Mouse (Mus musculus) MEL (cell line): ENCODE measurements around the gene Actn1. TPM values are rescaled to one million over a fixed set of nuclear protein-coding genes. Genes with fewer than 3 reads are reported as not detected.

ENCODE experiments used
- DNase-seq: peaks from one replicate; pipeline ENCODE4 v3.0.0; 2011; ENCODE audit warnings: low read depth, low spot score
- H3K27ac ChIP-seq: 2 replicates; pipeline ENCODE4 v1.5.1; 2012; ENCODE audit warnings: low read depth, mild to moderate bottlenecking, control low read depth, low read length, moderate library complexity; ENCODE audit not compliant: control insufficient read depth
- H3K27me3 ChIP-seq, 2 experiments: fragments of 150-350 bp in 1 of 2; sonication (generic) in 1 of 2; 2 replicates each; pipeline ENCODE4 v1.6.1; 2012; ENCODE audit warnings: low read length in 2 of 2, mild to moderate bottlenecking in 2 of 2, improper control_type of control experiment in 1 of 2, moderate library complexity in 1 of 2; ENCODE audit not compliant: insufficient read depth in 2 of 2, control insufficient read depth in 1 of 2
- H3K36me3 ChIP-seq, 2 experiments: 2 replicates each; pipeline ENCODE4 v1.6.1; 2012 to 2014; ENCODE audit warnings: low read length in 2 of 2, improper control_type of control experiment in 1 of 2, inconsistent platforms in 1 of 2, mild to moderate bottlenecking in 1 of 2; ENCODE audit not compliant: insufficient read depth in 2 of 2, control insufficient read depth in 1 of 2
- H3K4me1 ChIP-seq, 2 experiments: fragments of 150-350 bp in 1 of 2; sonication (generic) in 1 of 2; 2 replicates each; pipeline ENCODE4 v1.6.1; 2012; ENCODE audit warnings: low read length in 2 of 2, improper control_type of control experiment in 1 of 2, mild to moderate bottlenecking in 1 of 2; ENCODE audit not compliant: insufficient read depth in 2 of 2, control insufficient read depth in 1 of 2
- H3K4me3 ChIP-seq, 2 experiments: fragments of 150-350 bp in 1 of 2; sonication (generic) in 1 of 2; 2 replicates each; pipeline ENCODE4 v1.5.1; 2012; ENCODE audit warnings: low read depth in 2 of 2, low read length in 2 of 2, mild to moderate bottlenecking in 2 of 2, moderate library complexity in 2 of 2, control low read depth in 1 of 2, improper control_type of control experiment in 1 of 2; ENCODE audit not compliant: control insufficient read depth in 1 of 2, insufficient read depth in 1 of 2
- H3K79me2 ChIP-seq: 2 replicates; pipeline ENCODE4 v1.6.1; 2012; ENCODE audit warnings: mild to moderate bottlenecking, low read length, moderate library complexity; ENCODE audit not compliant: control insufficient read depth, poor library complexity, insufficient read depth
- H3K9ac ChIP-seq: 2 replicates; pipeline ENCODE4 v1.6.1; 2012; ENCODE audit warnings: low read depth, mild to moderate bottlenecking, control low read depth, low read length, moderate library complexity; ENCODE audit not compliant: control insufficient read depth, poor library complexity, severe bottlenecking
- H3K9me3 ChIP-seq: fragments of 150-350 bp; sonication (generic); replicated peaks from 2 replicates; pipeline ENCODE4 v1.6.1; 2012; ENCODE audit warnings: mild to moderate bottlenecking, low read length, improper control_type of control experiment, moderate library complexity; ENCODE audit not compliant: insufficient read depth
- BHLHE40 ChIP-seq: IDR thresholded peaks from 2 replicates; pipeline ENCODE4 v1.6.1; 2012; ENCODE audit warnings: low read depth, mild to moderate bottlenecking, inconsistent platforms, low read length, improper control_type of control experiment, borderline replicate concordance
- CHD2 ChIP-seq: IDR thresholded peaks from 2 replicates; pipeline ENCODE4 v1.6.1; 2011; ENCODE audit warnings: low read length, improper control_type of control experiment
- CTCF ChIP-seq, 3 experiments: IDR thresholded peaks in 2 of 3; conservative IDR thresholded peaks in 1 of 3; 2 replicates each; pipeline ENCODE4 v1.5.1; 2011 to 2012; ENCODE audit warnings: low read length in 3 of 3, low read depth in 2 of 3, mild to moderate bottlenecking in 2 of 3, improper control_type of control experiment in 1 of 3, inconsistent platforms in 1 of 3, mixed read lengths in 1 of 3, moderate library complexity in 1 of 3; ENCODE audit not compliant: control insufficient read depth in 1 of 3, insufficient read depth in 1 of 3, poor library complexity in 1 of 3, severe bottlenecking in 1 of 3
- ELF1 ChIP-seq: IDR thresholded peaks from 2 replicates; pipeline ENCODE4 v1.6.1; 2014; ENCODE audit warnings: low read depth, mild to moderate bottlenecking, inconsistent platforms, low read length, improper control_type of control experiment, moderate library complexity
- EP300 ChIP-seq, 2 experiments: IDR thresholded peaks; 2 replicates each; pipeline ENCODE4 v1.6.1; 2011; ENCODE audit warnings: improper control_type of control experiment in 2 of 2, low read length in 2 of 2, low read depth in 1 of 2, mild to moderate bottlenecking in 1 of 2
- HCFC1 ChIP-seq: IDR thresholded peaks from 2 replicates; pipeline ENCODE4 v1.6.1; 2012; ENCODE audit warnings: low read depth, mild to moderate bottlenecking, inconsistent platforms, low read length, improper control_type of control experiment, moderate library complexity
- JUND ChIP-seq: IDR thresholded peaks from 2 replicates; pipeline ENCODE4 v1.6.1; 2011; ENCODE audit warnings: low read depth, mild to moderate bottlenecking, improper control_type of control experiment, low read length
- KAT2A ChIP-seq: conservative IDR thresholded peaks from 2 replicates; pipeline ENCODE4 v1.6.1; 2012; ENCODE audit warnings: low read depth, low read length, improper control_type of control experiment, inconsistent platforms
- MAX ChIP-seq: IDR thresholded peaks from 2 replicates; pipeline ENCODE4 v1.6.1; 2011; ENCODE audit warnings: low read length, improper control_type of control experiment
- MXI1 ChIP-seq: IDR thresholded peaks from 2 replicates; pipeline ENCODE4 v1.6.1; 2011; ENCODE audit warnings: mild to moderate bottlenecking, low read depth, low read length, improper control_type of control experiment
- MYB ChIP-seq: IDR thresholded peaks from 2 replicates; pipeline ENCODE4 v1.6.1; 2011; ENCODE audit warnings: mild to moderate bottlenecking, low read depth, low read length, improper control_type of control experiment
- MYC ChIP-seq: IDR thresholded peaks from 2 replicates; pipeline ENCODE4 v1.6.1; 2011; ENCODE audit warnings: low read depth, mild to moderate bottlenecking, low read length, improper control_type of control experiment, moderate library complexity
- NRF1 ChIP-seq: IDR thresholded peaks from 2 replicates; pipeline ENCODE4 v1.6.1; 2014; ENCODE audit warnings: low read depth, mild to moderate bottlenecking, inconsistent platforms, low read length, improper control_type of control experiment, moderate library complexity; ENCODE audit not compliant: poor library complexity, insufficient read depth, severe bottlenecking
- POLR2AphosphoS5 ChIP-seq: IDR thresholded peaks from 2 replicates; pipeline ENCODE4 v1.6.1; 2012; ENCODE audit warnings: low read depth, borderline replicate concordance, mild to moderate bottlenecking, inconsistent platforms, low read length, moderate library complexity, mixed read lengths
- RAD21 ChIP-seq: IDR thresholded peaks from 2 replicates; pipeline ENCODE4 v1.6.1; 2011; ENCODE audit warnings: mild to moderate bottlenecking, low read depth, low read length, improper control_type of control experiment
- RCOR1 ChIP-seq: IDR thresholded peaks from 2 replicates; pipeline ENCODE4 v1.6.1; 2012; ENCODE audit warnings: low read depth, mild to moderate bottlenecking, inconsistent platforms, low read length, improper control_type of control experiment
- SMC3 ChIP-seq: IDR thresholded peaks from 2 replicates; pipeline ENCODE4 v1.6.1; 2011; ENCODE audit warnings: low read depth, low read length, improper control_type of control experiment
- TAL1 ChIP-seq: IDR thresholded peaks from 2 replicates; pipeline ENCODE4 v1.6.1; 2012; ENCODE audit warnings: mild to moderate bottlenecking, inconsistent platforms, low read length, moderate library complexity, mixed read lengths
- TBP ChIP-seq: IDR thresholded peaks from 2 replicates; pipeline ENCODE4 v1.8.0; 2011; ENCODE audit warnings: low read depth, low read length, improper control_type of control experiment
- TCF12 ChIP-seq: IDR thresholded peaks from 2 replicates; pipeline ENCODE4 v1.6.1; 2014; ENCODE audit warnings: low read depth, mild to moderate bottlenecking, inconsistent platforms, low read length, improper control_type of control experiment, moderate library complexity
- UBTF ChIP-seq: IDR thresholded peaks from 2 replicates; pipeline ENCODE4 v1.6.1; 2012; ENCODE audit warnings: low read depth, mild to moderate bottlenecking, inconsistent platforms, low read length, improper control_type of control experiment, moderate library complexity, borderline replicate concordance; ENCODE audit not compliant: insufficient read depth
- USF1 ChIP-seq: IDR thresholded peaks from 2 replicates; pipeline ENCODE4 v1.6.1; 2014; ENCODE audit warnings: low read depth, mild to moderate bottlenecking, inconsistent platforms, low read length, improper control_type of control experiment, moderate library complexity
- USF2 ChIP-seq, 2 experiments: IDR thresholded peaks; 2 replicates each; pipeline ENCODE4 v1.6.1; 2011 to 2012; ENCODE audit warnings: improper control_type of control experiment in 2 of 2, low read length in 2 of 2, borderline replicate concordance in 1 of 2, inconsistent platforms in 1 of 2, low read depth in 1 of 2, mild to moderate bottlenecking in 1 of 2; ENCODE audit not compliant: insufficient read depth in 1 of 2
- ZKSCAN1 ChIP-seq: IDR thresholded peaks from 2 replicates; pipeline ENCODE4 v1.6.1; 2012; ENCODE audit warnings: low read depth, mild to moderate bottlenecking, inconsistent platforms, low read length, improper control_type of control experiment, moderate library complexity
- ZMIZ1 ChIP-seq: IDR thresholded peaks from 2 replicates; pipeline ENCODE4 v1.6.1; 2012; ENCODE audit warnings: low read depth, mild to moderate bottlenecking, inconsistent platforms, low read length, improper control_type of control experiment, moderate library complexity
- polyA plus RNA-seq, 2 experiments: library from polyadenylated mRNA; stranded (reverse) in 1 of 2; unstranded in 1 of 2; fragments of >175 nt in 1 of 2; fragments of >200 nt in 1 of 2; gene quantifications; 2 replicates each; pipeline versions ENCODE4 v1.2.1 to v1.2.4; 2012; ENCODE audit warnings: low replicate concordance in 2 of 2, low read depth in 1 of 2; ENCODE audit not compliant: insufficient read length in 2 of 2, insufficient read depth in 1 of 2, missing spikeins in 1 of 2
- total RNA-seq: library from RNA; depleted of rRNA; stranded (reverse); fragments of 300-350 nt; gene quantifications from 2 replicates; pipeline ENCODE4 v1.2.3, GENCODE M21; 2012

Actn1 gene
- total and polyA plus RNA-seq, 3 experiments, result 7.8 to 27.0 TPM; not detected in 1

- TF ChIP-seq MXI1 (peak; percentile 93), POLR2AphosphoS5 (no peak), EP300 (IDR thresholded peaks at IDR 0.05; ENCODE audit: low read depth in 1 of 2, low read length in 2 of 2) (0 out of 4 replicates have a peak, but pooled peaks of 1 of the 2 experiments have one; percentile 8), UBTF (no peak), CHD2 (no peak), TBP (no peak), TAL1 (no peak), MAX (peak; percentile 90), CTCF (IDR thresholded peaks at IDR 0.05 in 2 of 3, conservative IDR thresholded peaks at IDR 0.05 in 1 of 3; ENCODE audit: control insufficient read depth in 1 of 3, insufficient read depth in 1 of 3, low read depth in 2 of 3, low read length in 3 of 3, poor library complexity in 1 of 3, severe bottlenecking in 1 of 3) (peak; percentile 71 to 90 (median 82)), SMC3 (peak; percentile 84), MYB (no peak), USF1 (peak; percentile 62), NRF1 (no peak)
Observed at GRCm38 (mm10) chr12:80153687-80154326, 106.4 kb downstream of the Actn1 start (continued).

- no peak overlapping the region for H3K27ac ChIP-seq
- H3K4me1 ChIP-seq, result peaks cover 2 to 9% of the 10 kb centered on the region in 2 experiments; a peak in 2 of 4 replicates
- DNase-seq, result peak; percentile 65
- H3K4me3 ChIP-seq, result no peak overlapping the region
- no peaks in the 10 kb centered on the region for H3K79me2 ChIP-seq
- TF ChIP-seq HCFC1 (no peak), POLR2AphosphoS5 (no peak), USF1 (no peak), RAD21 (peak; percentile 10; the same call in 1 of the 2 replicates), CHD2 (no peak), CTCF (IDR thresholded peaks at IDR 0.05 in 2 of 3, conservative IDR thresholded peaks at IDR 0.05 in 1 of 3; ENCODE audit: control insufficient read depth in 1 of 3, insufficient read depth in 1 of 3, low read depth in 2 of 3, low read length in 3 of 3, poor library complexity in 1 of 3, severe bottlenecking in 1 of 3) (peak; percentile 38 to 54 (median 41))
- peaks cover 0 to 5% of the 10 kb centered on the region in 2 experiments; a peak in 2 of 4 replicates for H3K36me3 ChIP-seq
- no peaks in the 10 kb centered on the region for H3K9me3 ChIP-seq
- H3K27me3 ChIP-seq, result no peaks in the 10 kb centered on the region
- H3K9ac ChIP-seq, result no peak overlapping the region
Observed at GRCm38 (mm10) chr12:80153078-80153477, 107.1 kb downstream of the Actn1 start.

DNA sequence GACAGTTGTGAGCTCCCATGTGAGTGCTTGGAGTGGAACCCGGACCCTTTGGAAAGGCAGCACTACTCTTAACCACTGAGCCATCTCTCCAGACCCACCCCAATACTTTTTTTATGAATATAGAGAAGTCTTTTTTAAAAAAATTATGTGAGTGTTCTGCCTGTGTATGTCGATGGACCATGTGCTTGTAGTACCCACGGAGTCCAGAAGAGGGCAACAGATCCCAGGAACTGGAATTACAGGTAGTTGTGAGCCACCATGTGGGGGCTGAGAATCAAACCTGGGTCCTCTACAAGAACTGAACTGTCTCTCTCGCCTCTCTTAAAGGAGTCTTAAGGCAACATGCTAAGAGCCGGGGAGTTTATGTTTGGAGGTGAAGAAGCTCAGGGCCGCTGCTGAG lies 108.3 kb downstream of the Actn1 start:
- H3K27me3 ChIP-seq, result no peaks in the 10 kb centered on the region
- peaks cover 3 to 12% of the 10 kb centered on the region in 2 experiments; a peak in 3 of 4 replicates for H3K4me1 ChIP-seq
- H3K36me3 ChIP-seq, result peaks cover 0 to 8% of the 10 kb centered on the region in 2 experiments; a peak in 2 of 4 replicates
- DNase-seq, result peak; percentile 81
- no peak overlapping the region for H3K27ac ChIP-seq
- no peak overlapping the region; the same call in 1 of the 2 replicates for H3K9ac ChIP-seq
- H3K79me2 ChIP-seq, result no peaks in the 10 kb centered on the region
- no peak overlapping the region for H3K4me3 ChIP-seq
- no peaks in the 10 kb centered on the region for H3K9me3 ChIP-seq
- no peak for TF ChIP-seq TBP
- TF ChIP-seq ZKSCAN1, result no peak
- no peak for TF ChIP-seq KAT2A
- no peak for TF ChIP-seq BHLHE40
- no peak for TF ChIP-seq EP300 (IDR thresholded peaks at IDR 0.05; ENCODE audit: low read depth in 1 of 2, low read length in 2 of 2)
- TF ChIP-seq ELF1, result no peak
- no peak for TF ChIP-seq ZMIZ1
- no peak for TF ChIP-seq TCF12
- no peak for TF ChIP-seq RCOR1
- no peak for TF ChIP-seq NRF1
- TF ChIP-seq CHD2, result no peak
- TF ChIP-seq HCFC1, result no peak
- TF ChIP-seq CTCF (IDR thresholded peaks at IDR 0.05 in 2 of 3, conservative IDR thresholded peaks at IDR 0.05 in 1 of 3; ENCODE audit: control insufficient read depth in 1 of 3, insufficient read depth in 1 of 3, low read depth in 2 of 3, low read length in 3 of 3, poor library complexity in 1 of 3, severe bottlenecking in 1 of 3), result peak; percentile 53 to 64 (median 61)
- TF ChIP-seq USF2 (IDR thresholded peaks at IDR 0.05; ENCODE audit: borderline replicate concordance in 1 of 2, insufficient read depth in 1 of 2, low read depth in 1 of 2, low read length in 2 of 2), result no peak
- TF ChIP-seq MYC, result peak; percentile 83
- TF ChIP-seq JUND, result no peak
